Mouse (Mus musculus) embryonic fibroblast, embryonic 13.5 days (primary cell): ENCODE measurements at regions not wholly inside any gene's neighbourhood (a gene's known extent, or its start where the extent isn't known, plus 50 kb on each side); places are given as distances from the start of the nearest gene placed in this dataset.

ENCODE experiments used
- H3K27ac ChIP-seq: 2 replicates; pipeline ENCODE4 v1.5.1; 2012; ENCODE audit warnings: low read length, control low read depth, inconsistent platforms; ENCODE audit not compliant: insufficient read depth
- H3K4me1 ChIP-seq: 2 replicates; pipeline ENCODE4 v1.6.1; 2011; ENCODE audit warnings: low read length; ENCODE audit not compliant: control insufficient read depth, insufficient read depth
- H3K4me3 ChIP-seq: 2 replicates; pipeline ENCODE4 v1.5.1; 2011; ENCODE audit warnings: mild to moderate bottlenecking, control low read depth, low read length; ENCODE audit not compliant: insufficient read depth
- CTCF ChIP-seq: IDR thresholded peaks from 2 replicates; pipeline ENCODE4 v1.5.1; 2011; ENCODE audit warnings: mild to moderate bottlenecking, control low read depth, low read length, moderate library complexity, borderline replicate concordance; ENCODE audit not compliant: insufficient read depth
- POLR2A ChIP-seq: IDR thresholded peaks from 2 replicates; pipeline ENCODE4 v1.6.1; 2011; ENCODE audit warnings: low read depth, mild to moderate bottlenecking, control low read depth, low read length, moderate library complexity

DNA sequence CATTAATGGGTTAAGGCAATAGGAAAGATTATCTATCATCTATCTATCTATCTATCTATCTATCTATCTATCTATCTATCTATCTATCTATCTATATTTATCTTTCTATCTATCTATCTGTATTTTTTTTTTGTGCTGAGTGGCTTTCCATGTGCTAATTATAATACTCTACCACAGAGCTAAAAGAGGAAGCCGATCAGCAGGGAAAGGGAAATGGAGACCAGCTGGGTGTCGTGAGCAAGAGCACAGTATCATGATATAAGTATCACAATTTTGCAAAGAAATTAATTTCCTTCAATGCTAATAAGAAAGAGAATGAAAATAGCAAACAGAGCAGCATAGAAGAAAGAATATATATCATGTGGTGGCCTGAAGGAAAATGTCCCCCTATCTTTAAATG, 69.6 kb downstream of the Cldn1 start:
- TF ChIP-seq POLR2A (no peak), CTCF (no peak)
- no peak overlapping the region for H3K4me3 ChIP-seq
- no peak overlapping the region for H3K27ac ChIP-seq
- H3K4me1 ChIP-seq = no peaks in the 10 kb centered on the region

DNA sequence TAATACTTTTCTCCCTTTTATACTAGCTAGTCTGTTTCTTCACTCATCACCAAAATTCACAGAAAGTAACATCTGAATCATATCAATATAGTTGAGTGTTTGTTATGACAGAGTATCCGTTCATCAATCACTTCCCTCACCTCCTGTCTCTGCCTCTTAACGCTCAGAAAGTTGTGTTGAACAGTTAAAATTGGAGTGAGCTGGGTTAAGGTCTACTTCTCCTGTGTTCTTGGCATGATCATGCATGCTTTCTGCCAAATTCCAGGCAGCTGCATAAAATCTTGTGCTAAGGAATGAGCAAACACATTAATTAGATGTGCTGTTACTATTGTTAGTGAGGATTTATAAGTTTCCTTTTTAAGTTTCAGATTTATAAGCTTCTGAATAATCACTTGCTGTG, 79.9 kb downstream of the Cldn1 start:
- no peak overlapping the region for H3K4me3 ChIP-seq
- TF ChIP-seq CTCF (no peak), POLR2A (no peak)
- no peak overlapping the region for H3K27ac ChIP-seq
- H3K4me1 ChIP-seq = no peaks in the 10 kb centered on the region

DNA sequence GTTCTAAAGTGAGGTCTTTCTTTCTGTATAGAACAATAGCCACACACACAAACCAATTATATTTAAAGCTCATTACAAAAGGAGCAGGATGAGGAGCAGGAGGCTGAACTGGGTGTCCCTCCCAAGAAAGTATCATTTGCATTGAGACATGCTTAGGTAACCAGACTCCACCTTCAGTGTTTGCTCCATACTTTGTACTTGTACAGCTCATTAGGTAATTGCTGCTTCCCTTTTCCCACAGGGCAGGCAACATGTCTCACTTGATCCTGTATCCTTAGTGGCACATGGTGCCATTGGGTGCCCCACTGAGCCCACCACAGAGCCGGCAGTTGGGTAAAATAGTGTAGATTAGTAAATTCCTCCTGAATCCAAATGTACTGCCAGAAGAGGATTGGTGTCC, 86.0 kb downstream of the Cldn1 start:
- Histone ChIP-seq H3K4me3 (no peak overlapping the region), H3K4me1 (no peaks in the 10 kb centered on the region), H3K27ac (no peak overlapping the region)
- no peak for TF ChIP-seq POLR2A
- TF ChIP-seq CTCF = no peak

DNA sequence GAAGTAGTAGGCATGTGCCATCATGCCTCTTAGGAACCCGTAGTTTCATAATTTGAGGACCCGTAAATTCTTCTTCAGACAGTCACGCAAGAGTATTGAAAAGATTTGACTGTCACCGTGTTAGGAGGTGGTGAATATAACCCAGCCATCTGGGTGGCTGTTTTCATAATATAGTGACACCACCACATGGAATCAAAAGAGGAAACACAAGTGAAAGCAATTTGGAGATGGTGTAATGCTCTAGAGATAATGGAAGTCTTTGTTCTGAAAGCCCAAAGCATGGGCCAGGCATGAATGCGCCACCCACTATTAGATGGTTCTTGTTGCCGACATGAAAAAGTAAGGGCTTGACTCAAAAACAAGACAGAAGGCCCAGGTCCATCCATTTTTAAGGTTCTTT, 86.9 kb downstream of the Cldn1 start:
- TF ChIP-seq CTCF (no peak), POLR2A (no peak)
- H3K4me3 ChIP-seq = no peak overlapping the region
- no peaks in the 10 kb centered on the region for H3K4me1 ChIP-seq
- no peak overlapping the region for H3K27ac ChIP-seq

DNA sequence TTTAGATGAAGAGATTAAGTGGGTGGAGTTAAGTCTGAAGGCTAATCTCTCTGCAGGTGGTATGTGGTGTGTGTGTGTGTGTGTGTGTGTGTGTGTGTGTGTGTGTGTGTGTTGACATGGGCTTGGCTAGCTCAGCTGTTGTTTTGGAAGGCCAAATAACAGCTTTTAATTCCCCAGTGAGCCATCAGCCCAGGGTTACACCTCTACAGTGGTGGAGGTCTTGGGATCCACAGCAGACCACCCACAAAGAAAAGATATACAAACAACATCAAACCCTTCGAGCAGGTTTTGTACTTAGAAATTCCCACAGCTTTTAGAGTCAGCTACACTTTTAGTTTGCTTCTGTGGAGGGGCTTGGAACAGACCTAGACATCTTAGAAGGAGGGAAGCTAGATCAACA, 89.2 kb downstream of the Cldn1 start:
- Histone ChIP-seq H3K4me3 (no peak overlapping the region), H3K27ac (no peak overlapping the region), H3K4me1 (no peaks in the 10 kb centered on the region)
- no peak for TF ChIP-seq POLR2A
- no peak for TF ChIP-seq CTCF

DNA sequence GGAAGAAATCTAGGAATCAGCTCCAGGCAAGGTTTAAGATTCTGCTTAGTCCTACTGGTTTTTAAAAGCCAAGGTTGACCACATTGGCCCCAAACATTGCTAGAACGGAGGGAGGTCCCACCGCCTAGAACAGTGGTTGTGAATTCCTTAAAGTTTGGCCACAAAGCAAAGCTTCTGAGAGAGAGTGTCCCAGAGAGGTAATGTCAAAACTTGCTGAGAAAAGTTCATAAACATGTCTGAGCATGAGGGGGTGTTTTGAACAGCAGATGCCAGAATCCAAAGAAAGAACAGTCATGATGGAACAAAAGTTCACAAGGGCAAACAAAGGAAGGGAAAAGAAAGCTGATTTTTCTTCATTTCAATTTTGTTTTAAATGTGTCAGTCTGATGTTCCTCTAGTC, 90.1 kb downstream of the Cldn1 start:
- Histone ChIP-seq H3K27ac (no peak overlapping the region), H3K4me3 (no peak overlapping the region), H3K4me1 (no peaks in the 10 kb centered on the region)
- TF ChIP-seq POLR2A (no peak), CTCF (no peak)

DNA sequence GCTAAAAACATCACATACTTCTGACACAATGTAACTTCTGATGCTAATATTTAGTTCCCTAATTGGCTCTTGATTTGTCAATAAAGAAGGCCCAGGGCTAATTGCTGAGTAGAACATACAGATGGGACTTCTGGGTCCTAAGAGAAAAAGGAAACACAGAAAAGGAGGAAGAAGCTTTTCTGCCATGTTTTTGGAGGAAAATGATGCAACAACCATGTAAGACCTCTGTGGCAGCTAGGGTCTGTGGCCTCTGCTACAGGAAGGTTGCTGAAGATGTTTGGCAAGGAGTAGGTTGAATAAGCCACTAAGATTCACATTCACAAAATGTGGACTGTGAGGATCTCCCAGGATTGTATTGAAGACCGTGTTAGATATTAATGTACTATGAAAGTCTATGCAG, 94.9 kb downstream of the Cldn1 start:
- Histone ChIP-seq H3K4me3 (no peak overlapping the region), H3K4me1 (no peaks in the 10 kb centered on the region), H3K27ac (no peak overlapping the region)
- TF ChIP-seq POLR2A = no peak

DNA sequence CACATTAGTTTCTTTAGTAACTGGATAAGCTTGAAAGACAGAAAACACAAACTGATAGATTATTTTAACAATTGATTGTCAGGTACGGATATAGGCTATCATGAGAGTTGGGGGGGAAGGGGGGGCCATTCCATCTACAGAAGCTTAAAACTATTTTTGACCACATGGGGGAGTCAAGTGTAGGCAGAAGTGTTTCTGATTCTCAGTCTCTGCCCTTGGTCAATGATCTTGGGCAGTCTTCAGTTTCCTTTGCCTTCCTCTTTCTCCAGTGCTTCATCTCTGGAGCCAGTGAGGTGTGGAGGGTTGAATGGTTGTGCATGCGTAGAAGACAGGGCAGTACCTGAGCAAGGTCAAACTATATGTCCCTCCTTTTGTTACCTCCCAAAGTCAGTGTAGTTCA, 118.8 kb downstream of the Cldn1 start:
- H3K4me1 ChIP-seq = peaks cover 3% of the 10 kb centered on the region; the same call in 1 of the 2 replicates
- no peak for TF ChIP-seq POLR2A
- TF ChIP-seq CTCF = no peak
- H3K4me3 ChIP-seq = no peak overlapping the region
- no peak overlapping the region for H3K27ac ChIP-seq

DNA sequence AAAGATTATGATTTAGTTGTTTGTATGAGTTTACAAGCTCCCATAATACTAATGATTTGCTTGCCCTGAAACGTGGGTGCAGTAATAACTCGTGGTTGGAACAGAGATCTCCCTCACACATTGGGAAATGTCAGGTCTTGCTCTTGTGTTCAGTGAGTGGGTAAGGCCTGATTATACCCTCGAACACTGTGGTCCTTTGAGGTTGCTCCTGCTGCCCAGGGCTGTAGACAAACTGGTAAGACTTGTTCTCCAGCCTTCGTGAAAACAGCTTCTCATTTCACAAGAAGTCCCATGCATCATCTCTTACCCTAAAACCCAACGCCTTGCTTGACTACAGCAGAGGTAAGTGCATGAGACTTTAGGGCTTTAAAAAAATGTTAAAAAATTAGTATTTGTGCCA, 119.9 kb downstream of the Cldn1 start:
- TF ChIP-seq POLR2A (no peak), CTCF (no peak)
- Histone ChIP-seq H3K27ac (no peak overlapping the region), H3K4me3 (no peak overlapping the region), H3K4me1 (peaks cover 3% of the 10 kb centered on the region; the same call in 1 of the 2 replicates)

DNA sequence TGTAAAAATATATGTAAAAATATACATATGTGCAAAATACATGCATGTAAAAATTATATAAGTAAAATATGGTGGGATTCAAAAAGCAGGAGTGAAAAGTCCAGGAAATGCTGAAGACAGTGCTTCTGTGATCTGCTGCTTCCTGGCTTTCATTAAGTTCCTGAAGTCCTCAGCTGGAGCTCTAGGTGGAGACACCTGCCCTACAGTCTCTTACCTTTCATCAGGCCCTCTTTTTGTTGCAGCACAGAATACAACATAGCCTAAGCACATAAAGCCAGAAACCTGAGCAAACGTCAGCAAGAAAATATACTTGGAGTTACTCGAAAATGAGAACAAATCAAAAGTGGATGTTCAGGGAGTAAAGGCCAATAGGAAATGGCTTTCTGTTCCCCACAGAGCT, 120.6 kb downstream of the Cldn1 start:
- Histone ChIP-seq H3K27ac (no peak overlapping the region), H3K4me3 (no peak overlapping the region), H3K4me1 (peaks cover 3% of the 10 kb centered on the region; the same call in 1 of the 2 replicates)
- no peak for TF ChIP-seq POLR2A
- TF ChIP-seq CTCF = no peak

DNA sequence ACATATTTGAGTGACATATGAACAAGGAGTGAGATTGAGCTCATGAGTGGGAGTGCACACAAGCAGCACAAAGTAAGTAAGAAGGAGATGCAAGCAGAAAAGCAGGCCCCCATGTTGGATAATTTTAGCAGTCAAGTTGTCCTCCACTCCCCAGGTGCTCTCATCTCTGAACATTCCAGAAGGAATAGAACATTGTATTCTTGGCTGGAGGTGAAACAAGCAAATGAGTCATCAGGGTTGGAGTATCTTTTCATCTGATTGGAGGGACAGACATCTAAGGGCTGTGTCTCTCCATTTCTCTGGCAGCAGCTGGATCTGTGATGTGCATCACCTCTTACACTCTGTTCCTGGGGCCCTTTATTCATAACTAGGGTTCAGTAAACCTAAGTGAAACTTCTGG, 122.7 kb downstream of the Cldn1 start:
- H3K4me1 ChIP-seq = peaks cover 3% of the 10 kb centered on the region; the same call in 1 of the 2 replicates
- H3K27ac ChIP-seq = 0 out of 2 replicates have a peak overlapping the region, but pooled peaks have one; percentile 34
- no peak overlapping the region for H3K4me3 ChIP-seq
- TF ChIP-seq POLR2A (no peak), CTCF (no peak)
